Mouse (Mus musculus) megakaryocyte, embryonic 14.5 days (primary cell): ENCODE data around the gene Reep3.

Experiments used
- FLI1 ChIP-seq: IDR thresholded peaks from 2 replicates; pipeline ENCODE4 v1.6.1; 2012; ENCODE audit warnings: low read length, inconsistent platforms, mixed read lengths
- GATA1 ChIP-seq: IDR thresholded peaks from 3 replicates; pipeline ENCODE4 v1.6.1; 2012; ENCODE audit warnings: mixed read lengths, low read length, inconsistent platforms, borderline replicate concordance

DNA sequence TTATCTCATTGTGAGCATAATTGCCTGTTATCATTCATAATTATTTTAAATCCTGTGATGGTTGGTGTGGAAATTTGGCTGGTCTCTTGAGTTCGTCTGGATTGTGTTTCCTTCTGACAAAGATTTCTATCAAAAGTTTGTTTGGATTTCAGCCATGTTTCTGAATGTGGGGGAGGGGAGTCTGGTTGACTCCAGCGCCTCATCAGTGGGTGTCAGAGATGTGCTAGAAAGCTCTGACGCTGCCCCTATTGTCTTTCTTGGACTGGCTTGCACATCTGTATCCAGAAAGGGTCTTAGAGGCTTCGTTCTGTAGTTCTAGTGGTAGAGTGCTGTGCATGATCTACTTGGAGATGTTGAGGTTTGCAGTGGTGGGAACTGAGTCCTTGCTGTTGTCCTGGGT lies 23.4 kb upstream of the Reep3 start:
- TF ChIP-seq GATA1 (no peak), FLI1 (no peak)
